Mouse (Mus musculus) activated CD4-positive, CD25-positive, alpha-beta regulatory T cell, adult 4 months (primary cell): ENCODE data around the gene Ipp. TPM values are rescaled to one million over a fixed set of nuclear protein-coding genes. Genes with fewer than 3 reads are reported as not detected.

Experiments used
- ATAC-seq: one replicate; pipeline ENCODE4 v1.8.0; 2017
- polyA plus RNA-seq, 2 experiments: library from polyadenylated mRNA; unstranded; fragments of 100-300 nt; shearing (Covaris generic); gene quantifications; one replicate each; pipeline ENCODE4 v1.2.1; 2017

Gene Ipp
- polyA plus RNA-seq, 2 experiments from 2014 or later: 9.9 to 16.2 TPM

DNA sequence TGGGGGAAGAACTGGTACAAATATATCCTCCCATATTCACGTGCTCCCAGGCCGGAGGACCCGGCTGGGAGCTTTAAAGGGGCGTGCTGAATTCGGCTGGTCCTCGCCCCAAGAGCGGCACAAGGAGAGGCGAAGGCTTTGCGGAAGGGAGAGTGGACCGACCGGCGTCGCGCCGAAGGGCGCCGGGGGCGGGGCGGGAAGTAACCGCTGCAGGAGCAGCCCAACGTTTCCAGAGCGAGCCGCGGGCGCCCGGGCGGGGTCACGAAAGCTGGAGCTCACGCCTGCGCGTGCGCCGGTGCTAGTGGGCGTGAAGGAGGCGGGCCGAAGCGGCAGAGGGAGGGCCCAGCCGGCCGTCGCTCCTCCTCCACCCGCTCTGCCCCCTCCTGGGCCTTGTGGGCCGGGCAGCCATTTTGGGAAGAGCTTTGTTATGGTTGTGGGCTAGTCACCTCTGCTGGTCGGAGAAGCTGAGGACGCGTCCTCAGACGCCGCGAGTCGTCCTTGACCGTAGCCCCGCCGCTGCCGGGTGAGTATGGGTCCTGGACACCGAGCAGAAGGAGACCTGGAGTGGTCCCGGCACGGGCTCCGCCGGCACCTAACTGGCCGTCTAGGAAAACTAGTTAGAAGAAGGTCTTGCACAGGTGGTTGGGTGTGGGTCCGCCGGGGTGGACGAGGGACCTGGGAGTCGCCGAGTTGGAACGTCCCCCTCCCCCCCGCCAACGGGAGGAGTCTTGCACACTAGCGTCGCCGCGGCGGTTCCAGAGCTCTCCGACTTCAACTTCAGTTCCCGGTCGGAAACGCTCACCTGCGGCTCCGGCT is 50.2 kb downstream of the Ipp start, which contains the start of gene Gpbp1l1:
TSS of gene Gpbp1l1 (plus strand) at position 353 of the 816 bp plus-strand sequence.
- ATAC-seq: peak; percentile 74

DNA sequence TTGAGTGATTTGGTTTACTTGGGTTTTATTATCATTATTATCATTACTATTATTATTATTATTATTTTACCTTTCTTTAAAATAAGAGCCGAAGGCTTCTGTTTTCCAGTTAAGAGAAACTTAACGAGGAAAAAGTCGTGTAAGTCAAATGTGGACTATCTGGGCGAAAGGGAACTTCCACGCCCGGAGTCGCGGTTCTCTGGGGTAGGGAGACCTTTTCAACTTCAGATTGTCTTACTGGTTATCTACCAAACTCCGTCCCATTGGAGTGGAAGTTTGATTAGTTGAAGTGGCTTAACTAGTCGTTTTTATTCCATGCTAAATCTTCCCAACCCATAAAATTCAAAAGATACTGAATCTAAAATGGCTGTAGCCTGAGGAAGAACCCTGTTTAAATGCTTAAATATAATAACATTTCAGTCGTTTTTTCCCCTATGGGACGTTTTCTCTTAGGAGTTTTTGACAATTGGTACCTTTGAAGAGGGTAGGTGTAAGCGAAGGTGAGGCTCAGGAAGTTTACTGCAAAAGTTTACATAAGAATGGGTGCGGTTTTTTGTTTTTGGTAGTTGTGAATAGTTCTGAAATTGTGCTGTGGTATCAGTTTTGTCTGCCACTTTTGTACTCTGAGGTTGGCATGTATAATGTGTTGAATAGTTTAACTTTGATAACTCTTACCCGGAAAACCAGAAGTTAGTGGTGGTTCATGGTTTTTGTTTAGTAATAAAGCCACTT is 51.0 kb downstream of the Ipp start:
- ATAC-seq: no peak

Other genes starting within 250 kb of the Ipp start
- gene Mast2, start 43.4 kb upstream of the Ipp start, polyA plus RNA-seq: 1 to 10 TPM; 5.2 to 5.8 TPM
- gene Tmem69, start 48.4 kb downstream of the Ipp start, polyA plus RNA-seq: 10 to 100 TPM; 25.7 to 29.7 TPM
- gene Gpbp1l1, start 50.1 kb downstream of the Ipp start, polyA plus RNA-seq: 100 to 1,000 TPM in 1 of 2 experiments, 10 to 100 TPM in 1; 88.7 to 103 TPM
- 10 to 100 TPM in 1 of 2 experiments, 1 to 10 TPM in 1; 9.2 to 15.3 TPM for gene Ccdc17, start 89.1 kb downstream of the Ipp start, polyA plus RNA-seq
- 10 to 100 TPM; 62.2 to 66.1 TPM for gene Nasp, start 120.4 kb downstream of the Ipp start, polyA plus RNA-seq
- 100 to 1,000 TPM; 314 to 333 TPM for gene Akr1a1, start 144.1 kb downstream of the Ipp start, polyA plus RNA-seq
- 100 to 1,000 TPM; 840 to 842 TPM for gene Prdx1, start 178.0 kb downstream of the Ipp start, polyA plus RNA-seq
- gene Mmachc, start 200.9 kb downstream of the Ipp start, polyA plus RNA-seq: 1 to 10 TPM; 3.9 to 4.9 TPM
- 10 to 100 TPM; 33.7 to 39.5 TPM for gene Ccdc163, start 201.0 kb downstream of the Ipp start, polyA plus RNA-seq
- 1 to 10 TPM; 3.8 to 5.4 TPM for gene Tesk2, start 213.4 kb downstream of the Ipp start, polyA plus RNA-seq